Mouse (Mus musculus): ENCODE results near the gene Myh7. TPM values are rescaled to one million over a fixed set of nuclear protein-coding genes. Genes with fewer than 3 reads are reported as not detected.
A peak's percentile ranks its signal among the peaks of the same experiment; 100 is the strongest.
"Not testable (repeated sequence)": the region's sequence is repeated elsewhere in the genome, so short reads cannot be mapped to it uniquely, and the experiment has no call there.

Myh7 gene
- polyA plus RNA-seq, 1 experiment from 2014 or later = 13.1 TPM

GRCm38 (mm10) chr14:55001938-55002686 is 7.7 kb upstream of the Myh7 start:
- no peaks in the 10 kb centered on the region for H3K36me3 ChIP-seq (replicated peaks; ENCODE audit: control insufficient read depth, insufficient read depth, low read depth, low read length)
- H3K4me1 ChIP-seq (ENCODE audit: control insufficient read depth, insufficient read depth, low read length) = no peaks in the 10 kb centered on the region; the same call in 1 of the 2 replicates
- no peak overlapping the region for H3K9ac ChIP-seq (replicated peaks; ENCODE audit: low read length)
- WGBS = 48% methylated on average over 12 of the region's 12 CpGs
- H3K27ac ChIP-seq (replicated peaks; ENCODE audit: low read depth, low read length) = no peak overlapping the region
- ATAC-seq (replicated peaks; ENCODE audit: insufficient number of reproducible peaks, low FRiP score, low TSS enrichment, low read depth) (no peak), DNase-seq (ENCODE audit: low spot score) (peak; percentile 37)
- no peaks in the 10 kb centered on the region for H3K27me3 ChIP-seq (ENCODE audit: control insufficient read depth, insufficient read depth, low read length)
- no peak overlapping the region for H3K4me2 ChIP-seq (ENCODE audit: low read depth, low read length)
- no peak overlapping the region for H3K4me3 ChIP-seq (ENCODE audit: low read depth, low read length)
- no peaks in the 10 kb centered on the region for H3K9me3 ChIP-seq (replicated peaks; ENCODE audit: control insufficient read depth, low read length)

- DNase-seq (ENCODE audit: low spot score) (no peak), ATAC-seq (replicated peaks; ENCODE audit: insufficient number of reproducible peaks, low FRiP score, low TSS enrichment, low read depth) (no peak)
- Histone ChIP-seq H3K36me3 (replicated peaks; ENCODE audit: control insufficient read depth, insufficient read depth, low read depth, low read length) (no peaks in the 10 kb centered on the region), H3K27ac (replicated peaks; ENCODE audit: low read depth, low read length) (no peak overlapping the region), H3K27me3 (ENCODE audit: control insufficient read depth, insufficient read depth, low read length) (no peaks in the 10 kb centered on the region), H3K9ac (replicated peaks; ENCODE audit: low read length) (no peak overlapping the region), H3K4me2 (ENCODE audit: low read depth, low read length) (no peak overlapping the region), H3K4me1 (ENCODE audit: control insufficient read depth, insufficient read depth, low read length) (no peaks in the 10 kb centered on the region; the same call in 1 of the 2 replicates), H3K4me3 (ENCODE audit: low read depth, low read length) (no peak overlapping the region), H3K9me3 (replicated peaks; ENCODE audit: control insufficient read depth, low read length) (no peaks in the 10 kb centered on the region)
- 89% methylated on average over 2 of the region's 2 CpGs for WGBS
Measured at GRCm38 (mm10) chr14:55001446-55001845, 7.0 kb upstream of the Myh7 start.

GRCm38 (mm10) chr14:55000814-55001213 is 6.4 kb upstream of the Myh7 start:
- DNase-seq (ENCODE audit: low spot score) (no peak), ATAC-seq (replicated peaks; ENCODE audit: insufficient number of reproducible peaks, low FRiP score, low TSS enrichment, low read depth) (no peak)
- Histone ChIP-seq H3K9ac (replicated peaks; ENCODE audit: low read length) (no peak overlapping the region), H3K9me3 (replicated peaks; ENCODE audit: control insufficient read depth, low read length) (no peaks in the 10 kb centered on the region), H3K4me3 (ENCODE audit: low read depth, low read length) (no peak overlapping the region), H3K4me2 (ENCODE audit: low read depth, low read length) (no peak overlapping the region), H3K27ac (replicated peaks; ENCODE audit: low read depth, low read length) (no peak overlapping the region), H3K4me1 (ENCODE audit: control insufficient read depth, insufficient read depth, low read length) (no peaks in the 10 kb centered on the region; the same call in 1 of the 2 replicates), H3K36me3 (replicated peaks; ENCODE audit: control insufficient read depth, insufficient read depth, low read depth, low read length) (no peaks in the 10 kb centered on the region), H3K27me3 (ENCODE audit: control insufficient read depth, insufficient read depth, low read length) (no peaks in the 10 kb centered on the region)
- WGBS = 78% methylated on average over 6 of the region's 6 CpGs

- not testable (repeated sequence) for H3K4me1 ChIP-seq (ENCODE audit: control insufficient read depth, insufficient read depth, low read length)
Measured at GRCm38 (mm10) chr14:54999868-55000267, 5.4 kb upstream of the Myh7 start.

GRCm38 (mm10) chr14:54998680-54999079 is 4.3 kb upstream of the Myh7 start:
- peaks cover 3% of the 10 kb centered on the region for H3K4me1 ChIP-seq (ENCODE audit: control insufficient read depth, insufficient read depth, low read length)
- ATAC-seq (replicated peaks; ENCODE audit: insufficient number of reproducible peaks, low FRiP score, low TSS enrichment, low read depth) (no peak), DNase-seq (ENCODE audit: low spot score) (no peak)
- H3K27ac ChIP-seq (replicated peaks; ENCODE audit: low read depth, low read length) = no peak overlapping the region
- no peak overlapping the region for H3K4me3 ChIP-seq (ENCODE audit: low read depth, low read length)
- no peaks in the 10 kb centered on the region for H3K36me3 ChIP-seq (replicated peaks; ENCODE audit: control insufficient read depth, insufficient read depth, low read depth, low read length)
- H3K9me3 ChIP-seq (replicated peaks; ENCODE audit: control insufficient read depth, low read length) = no peaks in the 10 kb centered on the region
- H3K9ac ChIP-seq (replicated peaks; ENCODE audit: low read length) = no peak overlapping the region
- H3K27me3 ChIP-seq (ENCODE audit: control insufficient read depth, insufficient read depth, low read length) = no peaks in the 10 kb centered on the region
- no peak overlapping the region for H3K4me2 ChIP-seq (ENCODE audit: low read depth, low read length)

More at GRCm38 (mm10) chr14:54999868-55000267, 5.4 kb upstream of the Myh7 start:
- not testable (repeated sequence) for H3K4me2 ChIP-seq (ENCODE audit: low read depth, low read length); DNase-seq (ENCODE audit: low spot score); H3K27me3 ChIP-seq (ENCODE audit: control insufficient read depth, insufficient read depth, low read length); H3K9me3 ChIP-seq (replicated peaks; ENCODE audit: control insufficient read depth, low read length); H3K27ac ChIP-seq (replicated peaks; ENCODE audit: low read depth, low read length); H3K36me3 ChIP-seq (replicated peaks; ENCODE audit: control insufficient read depth, insufficient read depth, low read depth, low read length); H3K9ac ChIP-seq (replicated peaks; ENCODE audit: low read length); ATAC-seq (replicated peaks; ENCODE audit: insufficient number of reproducible peaks, low FRiP score, low TSS enrichment, low read depth); H3K4me3 ChIP-seq (ENCODE audit: low read depth, low read length)
- WGBS = 82% methylated on average over 5 of the region's 5 CpGs

GRCm38 (mm10) chr14:54997297-54997696 is 2.9 kb upstream of the Myh7 start:
- no peak overlapping the region for H3K4me2 ChIP-seq (ENCODE audit: low read depth, low read length)
- H3K9ac ChIP-seq (replicated peaks; ENCODE audit: low read length) = no peak overlapping the region
- peaks cover 3% of the 10 kb centered on the region for H3K4me1 ChIP-seq (ENCODE audit: control insufficient read depth, insufficient read depth, low read length)
- peak; percentile 30 for DNase-seq (ENCODE audit: low spot score)
- 45% methylated on average over 4 of the region's 4 CpGs for WGBS
- H3K27ac ChIP-seq (replicated peaks; ENCODE audit: low read depth, low read length) = peak overlapping the region; percentile 54
- H3K36me3 ChIP-seq (replicated peaks; ENCODE audit: control insufficient read depth, insufficient read depth, low read depth, low read length) = no peaks in the 10 kb centered on the region
- no peaks in the 10 kb centered on the region for H3K27me3 ChIP-seq (ENCODE audit: control insufficient read depth, insufficient read depth, low read length)
- no peak overlapping the region for H3K4me3 ChIP-seq (ENCODE audit: low read depth, low read length)
- H3K9me3 ChIP-seq (replicated peaks; ENCODE audit: control insufficient read depth, low read length) = no peaks in the 10 kb centered on the region
- ATAC-seq (replicated peaks; ENCODE audit: insufficient number of reproducible peaks, low FRiP score, low TSS enrichment, low read depth) = peak; percentile 51; the same call in 1 of the 2 replicates

- 47% methylated on average over 9 of the region's 9 CpGs for WGBS
- H3K4me1 ChIP-seq (ENCODE audit: control insufficient read depth, insufficient read depth, low read length) = peaks cover 3% of the 10 kb centered on the region
Measured at GRCm38 (mm10) chr14:54996793-54997192, 2.4 kb upstream of the Myh7 start.

GRCm38 (mm10) chr14:54995457-54996138 is 1.2 kb upstream of the Myh7 start:
- Histone ChIP-seq H3K9me3 (replicated peaks; ENCODE audit: control insufficient read depth, low read length) (no peaks in the 10 kb centered on the region), H3K9ac (replicated peaks; ENCODE audit: low read length) (peak overlapping the region; percentile 22; the same call in 1 of the 2 replicates), H3K4me3 (ENCODE audit: low read depth, low read length) (no peak overlapping the region), H3K4me2 (ENCODE audit: low read depth, low read length) (no peak overlapping the region), H3K36me3 (replicated peaks; ENCODE audit: control insufficient read depth, insufficient read depth, low read depth, low read length) (no peaks in the 10 kb centered on the region), H3K27ac (replicated peaks; ENCODE audit: low read depth, low read length) (peak overlapping the region; percentile 41), H3K4me1 (ENCODE audit: control insufficient read depth, insufficient read depth, low read length) (peaks cover 3% of the 10 kb centered on the region), H3K27me3 (ENCODE audit: control insufficient read depth, insufficient read depth, low read length) (no peaks in the 10 kb centered on the region)
- DNase-seq (ENCODE audit: low spot score) = peak; percentile 49
- 36% methylated on average over 14 of the region's 14 CpGs for WGBS
- peak; percentile 40; the same call in 1 of the 2 replicates for ATAC-seq (replicated peaks; ENCODE audit: insufficient number of reproducible peaks, low FRiP score, low TSS enrichment, low read depth)

More at GRCm38 (mm10) chr14:54996793-54997192, 2.4 kb upstream of the Myh7 start:
- Histone ChIP-seq H3K9ac (replicated peaks; ENCODE audit: low read length) (no peak overlapping the region), H3K27me3 (ENCODE audit: control insufficient read depth, insufficient read depth, low read length) (no peaks in the 10 kb centered on the region), H3K4me2 (ENCODE audit: low read depth, low read length) (no peak overlapping the region), H3K9me3 (replicated peaks; ENCODE audit: control insufficient read depth, low read length) (no peaks in the 10 kb centered on the region), H3K27ac (replicated peaks; ENCODE audit: low read depth, low read length) (peak overlapping the region; percentile 54), H3K36me3 (replicated peaks; ENCODE audit: control insufficient read depth, insufficient read depth, low read depth, low read length) (no peaks in the 10 kb centered on the region), H3K4me3 (ENCODE audit: low read depth, low read length) (no peak overlapping the region)
- ATAC-seq (replicated peaks; ENCODE audit: insufficient number of reproducible peaks, low FRiP score, low TSS enrichment, low read depth) = peak; percentile 25
- DNase-seq (ENCODE audit: low spot score) = peak; percentile 23
